8 mouse cellular contexts compared by ENCODE assay signal in the genomic region with DNA sequence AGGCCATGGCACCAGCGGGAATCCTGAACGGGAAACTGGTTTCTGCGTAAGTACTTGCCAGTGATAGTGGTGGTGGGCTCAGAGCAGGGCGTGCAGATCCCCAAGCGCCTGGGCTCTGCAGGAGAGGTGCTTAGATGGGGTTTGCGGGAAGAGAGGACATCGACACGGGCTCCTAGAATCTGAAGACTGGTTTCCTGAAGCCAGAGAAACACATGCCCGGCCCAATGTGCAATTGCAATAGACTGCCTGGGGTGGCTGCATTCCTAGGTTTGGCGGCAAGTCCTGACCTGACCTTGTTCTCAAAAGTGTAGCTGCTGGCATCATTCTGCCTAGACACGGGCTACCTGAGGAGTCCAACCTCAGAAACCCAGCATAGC. TPM values are rescaled to one million over a fixed set of nuclear protein-coding genes. Genes with fewer than 3 reads are reported as not detected.
A peak's percentile ranks its signal among the peaks of the same experiment; 100 is the strongest.
DNase-seq lines count a peak whose midpoint lies in the region; ATAC-seq and TF ChIP-seq lines count a peak whose summit lies in the region.

No protein-coding gene starts in this region.

- intact Hi-C loops in heart, postnatal 36 days (cut with DNase I): no loop called here

- TF ChIP-seq POLR2A in bone marrow macrophage, adult 2 months (IDR thresholded peaks at IDR 0.05; ENCODE audit: borderline replicate concordance, low read depth, low read length): no peak
- TF ChIP-seq POLR2A in olfactory bulb, adult 2 months (IDR thresholded peaks at IDR 0.05; ENCODE audit: insufficient read depth, low read depth, low read length): no peak

- ATAC-seq in heart, embryonic 13.5 days (ENCODE audit: extremely low read depth, insufficient number of reproducible peaks, low FRiP score, low TSS enrichment): no peak
- no peak for ATAC-seq in hindbrain, embryonic 11.5 days (ENCODE audit: low FRiP score)
- peak; percentile 9 for ATAC-seq in liver, embryonic 13.5 days (ENCODE audit: low read depth)

- no peaks in the 10 kb centered on the region for H3K9me3 ChIP-seq in heart, embryonic 13.5 days
- no peaks in the 10 kb centered on the region for H3K9me3 ChIP-seq in hindbrain, embryonic 11.5 days (ENCODE audit: control insufficient read depth, low read length)
- no peaks in the 10 kb centered on the region for H3K9me3 ChIP-seq in liver, embryonic 13.5 days (replicated peaks)

- TF ChIP-seq CTCF in bone marrow macrophage, adult 2 months (IDR thresholded peaks at IDR 0.05; ENCODE audit: low read depth, low read length): no peak
- TF ChIP-seq CTCF in olfactory bulb, adult 2 months (IDR thresholded peaks at IDR 0.05; ENCODE audit: insufficient read depth, low read depth, low read length): no peak

- no peaks in the 10 kb centered on the region for H3K36me3 ChIP-seq in heart, embryonic 13.5 days
- H3K36me3 ChIP-seq in hindbrain, embryonic 11.5 days (ENCODE audit: control insufficient read depth, insufficient read depth, low read length): no peaks in the 10 kb centered on the region
- peaks cover 1% of the 10 kb centered on the region; the same call in 1 of the 2 replicates for H3K36me3 ChIP-seq in liver, embryonic 13.5 days

- peak overlapping the region; percentile 75 for H3K27ac ChIP-seq in heart, embryonic 13.5 days (replicated peaks)
- H3K27ac ChIP-seq in bone marrow macrophage, adult 2 months (ENCODE audit: insufficient read depth, low read depth, low read length): 0 out of 2 replicates have a peak overlapping the region, but pooled peaks have one; percentile 22
- 0 out of 2 replicates have a peak overlapping the region, but pooled peaks have one; percentile 10 for H3K27ac ChIP-seq in hindbrain, embryonic 11.5 days (ENCODE audit: low read depth, low read length)
- H3K27ac ChIP-seq in liver, embryonic 13.5 days: peak overlapping the region; percentile 74
- H3K27ac ChIP-seq in olfactory bulb, adult 2 months (ENCODE audit: insufficient read depth, low read depth, low read length): 0 out of 2 replicates have a peak overlapping the region, but pooled peaks have one; percentile 15

- no peak for DNase-seq in heart, postnatal 36 days
- no peak for DNase-seq in hindbrain, embryonic 11.5 days (ENCODE audit: low spot score)
- DNase-seq in liver, embryonic 13.5 days: no peak
- DNase-seq in adrenal gland, adult 2 months: no peak
- no peak for DNase-seq in spleen, postnatal 36 days (ENCODE audit: low spot score in 2 of 2)

- peak overlapping the region; percentile 76 for H3K4me3 ChIP-seq in heart, embryonic 13.5 days
- peak overlapping the region; percentile 85 for H3K4me3 ChIP-seq in bone marrow macrophage, adult 2 months (ENCODE audit: insufficient read depth, low read length)
- H3K4me3 ChIP-seq in hindbrain, embryonic 11.5 days (ENCODE audit: low read depth, low read length): peak overlapping the region; percentile 51
- H3K4me3 ChIP-seq in liver, embryonic 13.5 days (replicated peaks): peak overlapping the region; percentile 71
- peak overlapping the region; percentile 78 for H3K4me3 ChIP-seq in olfactory bulb, adult 2 months (ENCODE audit: insufficient read depth, low read depth, low read length)

- peak overlapping the region; percentile 97 for H3K4me2 ChIP-seq in heart, embryonic 13.5 days
- peak overlapping the region; percentile 80 for H3K4me2 ChIP-seq in hindbrain, embryonic 11.5 days (replicated peaks; ENCODE audit: low read depth, low read length)
- H3K4me2 ChIP-seq in liver, embryonic 13.5 days: peak overlapping the region; percentile 97

- peaks cover 23% of the 10 kb centered on the region for H3K4me1 ChIP-seq in heart, embryonic 13.5 days
- peaks cover 16% of the 10 kb centered on the region for H3K4me1 ChIP-seq in bone marrow macrophage, adult 2 months (ENCODE audit: control insufficient read depth, insufficient read depth, low read length)
- H3K4me1 ChIP-seq in hindbrain, embryonic 11.5 days (replicated peaks; ENCODE audit: control insufficient read depth, insufficient read depth, low read length): peaks cover 3% of the 10 kb centered on the region; the same call in 1 of the 2 replicates
- H3K4me1 ChIP-seq in liver, embryonic 13.5 days (replicated peaks): peaks cover 46% of the 10 kb centered on the region
- peaks cover 5% of the 10 kb centered on the region for H3K4me1 ChIP-seq in olfactory bulb, adult 2 months (ENCODE audit: control insufficient read depth, insufficient read depth, low read length)

- no peaks in the 10 kb centered on the region for H3K27me3 ChIP-seq in heart, embryonic 13.5 days (replicated peaks)
- no peaks in the 10 kb centered on the region for H3K27me3 ChIP-seq in hindbrain, embryonic 11.5 days (ENCODE audit: control insufficient read depth, insufficient read depth, low read length)
- H3K27me3 ChIP-seq in liver, embryonic 13.5 days: no peaks in the 10 kb centered on the region

- 0% methylated on average over 11 of the region's 11 CpGs for WGBS in heart, embryonic 13.5 days
- WGBS in hindbrain, embryonic 11.5 days: under 1% methylated on average over 11 of the region's 11 CpGs
- WGBS in liver, embryonic 13.5 days (ENCODE audit: insufficient replicate concordance): 0% methylated on average over 11 of the region's 11 CpGs
- under 1% methylated on average over 11 of the region's 11 CpGs for WGBS in olfactory bulb, adult 2 months

- peak overlapping the region; percentile 87 for H3K9ac ChIP-seq in heart, embryonic 13.5 days
- peak overlapping the region; percentile 57 for H3K9ac ChIP-seq in hindbrain, embryonic 11.5 days (ENCODE audit: low read depth, low read length)
- peak overlapping the region; percentile 80 for H3K9ac ChIP-seq in liver, embryonic 13.5 days

RNA-seq across cellular contexts. Expression of a gene that starts 0.4 kb away (rescaled TPM):
- polyA plus RNA-seq in heart, embryonic 13.5 days (2015; fragmentation: Nextera tagmentation; extraction: Ambion mirVana): 40.1 and 41.0 TPM in 2 replicates
- 10 to 100 TPM; 28.4 to 28.9 TPM for total RNA-seq in heart, postnatal 36 days (2021)
- 7.7 and 8.7 TPM in 2 replicates for polyA plus RNA-seq in bone marrow macrophage, adult 2 months (2012; ENCODE audit: insufficient read depth, insufficient read length, missing spikeins)
- 49.5 and 54.4 TPM in 2 replicates for polyA plus RNA-seq in hindbrain, embryonic 11.5 days (2014; fragmentation: Nextera tagmentation; extraction: Ambion mirVana)
- polyA plus RNA-seq in liver, embryonic 13.5 days (2015; fragmentation: Nextera tagmentation; extraction: Ambion mirVana): 111 and 125 TPM in 2 replicates
- not detected in 2 replicates for polyA plus RNA-seq in olfactory bulb, adult 2 months (2012; ENCODE audit: insufficient read depth, insufficient read length, low replicate concordance, missing spikeins)
- 10 to 100 TPM; 41.8 to 49.4 TPM for total RNA-seq in adrenal gland, adult 2 months (2021)
- polyA plus RNA-seq in adrenal gland, adult 2 months (2012; rRNA removed): 16.0 and 18.1 TPM in 2 replicates

RNA-seq across cellular contexts. Expression of a gene that starts 8.9 kb away (rescaled TPM):
- polyA plus RNA-seq in heart, embryonic 13.5 days (2015; fragmentation: Nextera tagmentation; extraction: Ambion mirVana): 0.22 and 0.35 TPM in 2 replicates
- not detected for total RNA-seq in heart, postnatal 36 days (2021)
- not detected in 2 replicates for polyA plus RNA-seq in bone marrow macrophage, adult 2 months (2012; ENCODE audit: insufficient read depth, insufficient read length, missing spikeins)
- not detected in 2 replicates for polyA plus RNA-seq in hindbrain, embryonic 11.5 days (2014; fragmentation: Nextera tagmentation; extraction: Ambion mirVana)
- polyA plus RNA-seq in liver, embryonic 13.5 days (2015; fragmentation: Nextera tagmentation; extraction: Ambion mirVana): 0.10 and 0.13 TPM in 2 replicates
- polyA plus RNA-seq in olfactory bulb, adult 2 months (2012; ENCODE audit: insufficient read depth, insufficient read length, low replicate concordance, missing spikeins): not detected in 2 replicates
- total RNA-seq in adrenal gland, adult 2 months (2021): not detected
- polyA plus RNA-seq in adrenal gland, adult 2 months (2012; rRNA removed): not detected in 2 replicates

Comparison
In these comparisons a context has a peak if more than half of its experiments do, and no peak if none do; other contexts are left out.
1. H3K27ac ChIP-seq: peak in every context shown above with its lines; median percentile 75 in heart, embryonic 13.5 days; 74 in liver, embryonic 13.5 days; 22 in bone marrow macrophage, adult 2 months; 15 in olfactory bulb, adult 2 months; 10 in hindbrain, embryonic 11.5 days.